Mouse (Mus musculus) liver, embryonic 14.5 days (tissue): ENCODE data around the gene Nr1i3.

Experiments
- CTCF ChIP-seq: IDR thresholded peaks from 2 replicates; pipeline ENCODE4 v1.5.1; 2016; ENCODE audit warnings: antibody characterized with exemption, low read depth, control low read depth
- EP300 ChIP-seq: IDR thresholded peaks from 2 replicates; pipeline ENCODE4 v1.6.1; 2016; ENCODE audit warnings: antibody characterized with exemption, low read depth

DNA sequence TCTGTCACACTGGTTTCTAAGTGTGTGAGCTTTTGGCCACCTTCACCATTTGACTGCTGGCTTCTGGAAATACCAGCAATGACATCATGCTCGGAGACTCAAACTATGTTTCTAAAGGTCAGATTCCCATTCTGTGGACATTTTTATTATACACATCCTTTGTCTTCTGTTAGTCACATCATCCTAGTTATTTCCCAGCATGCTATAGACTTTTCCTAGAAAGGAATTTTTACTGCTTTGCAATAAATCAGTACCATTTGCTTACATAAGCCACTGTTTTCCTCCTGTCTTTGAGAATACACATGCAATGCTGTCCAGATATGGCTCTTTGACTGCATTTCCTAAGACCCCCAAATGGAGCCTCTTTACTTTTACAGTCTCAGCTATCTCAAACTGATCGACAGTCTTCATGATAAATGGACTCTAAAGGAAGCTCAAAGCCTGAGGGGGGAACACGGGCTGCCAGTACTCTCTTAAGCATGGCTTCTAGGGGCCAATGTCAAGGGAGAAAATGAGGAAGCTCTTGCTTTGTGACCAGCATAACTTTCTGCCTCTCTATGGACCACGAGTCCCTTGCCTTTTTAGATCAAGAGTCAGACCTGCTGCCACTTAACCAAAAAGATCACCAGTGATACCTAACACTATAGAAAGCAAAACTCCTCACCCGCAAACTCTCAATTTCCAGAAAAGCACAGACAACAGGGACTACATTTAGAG is 48.0 kb upstream of the Nr1i3 start:
- TF ChIP-seq CTCF (no peak), EP300 (no peak)
